Mouse (Mus musculus) splenic B cell, adult 2 months (primary cell): ENCODE data around the gene Cd300a.

Experiments used
- DNase-seq: peaks from one replicate; pipeline ENCODE4 v3.0.0-alpha.2; 2011; ENCODE audit warnings: low read depth, low spot score
- H3K27me3 ChIP-seq: 2 replicates; pipeline ENCODE4 v1.6.1; 2012; ENCODE audit warnings: mild to moderate bottlenecking, low read length, moderate library complexity, mixed read lengths; ENCODE audit not compliant: control insufficient read depth, poor library complexity, insufficient read depth, severe bottlenecking
- H3K36me3 ChIP-seq: 2 replicates; pipeline ENCODE4 v1.6.1; 2012; ENCODE audit warnings: mild to moderate bottlenecking, low read length, moderate library complexity, mixed read lengths; ENCODE audit not compliant: control insufficient read depth, poor library complexity, insufficient read depth, severe bottlenecking

Gene Cd300a

GRCm38 (mm10) chr11:114856125-114856524 lies 33.7 kb upstream of the Cd300a start:
- Histone ChIP-seq H3K36me3 (no peaks in the 10 kb centered on the region), H3K27me3 (no peaks in the 10 kb centered on the region)
- DNase-seq, result no peak

DNA sequence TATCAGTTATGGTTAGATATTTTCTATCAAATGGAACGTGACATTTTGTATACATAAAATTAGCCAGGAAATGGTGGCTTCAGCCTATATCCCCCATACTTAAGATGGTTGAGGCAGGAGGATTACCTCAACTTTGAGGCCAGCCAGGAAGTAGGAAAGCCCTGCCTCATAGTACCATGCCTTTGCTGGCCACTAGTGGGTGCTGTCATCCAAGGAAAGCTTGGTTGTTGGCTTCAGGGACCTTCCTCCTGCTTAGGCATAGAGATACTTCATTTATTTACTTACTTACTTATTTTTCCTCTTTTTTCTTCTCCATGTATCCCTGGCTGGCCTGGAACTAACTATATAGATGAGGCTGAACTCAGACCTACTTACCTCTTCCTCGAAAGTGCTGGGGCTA lies 31.2 kb upstream of the Cd300a start:
- DNase-seq, result peak; percentile 60
- Histone ChIP-seq H3K36me3 (no peaks in the 10 kb centered on the region), H3K27me3 (no peaks in the 10 kb centered on the region)

GRCm38 (mm10) chr11:114861057-114861456 lies 28.8 kb upstream of the Cd300a start:
- no peaks in the 10 kb centered on the region for H3K27me3 ChIP-seq
- no peak for DNase-seq
- H3K36me3 ChIP-seq, result no peaks in the 10 kb centered on the region

DNA sequence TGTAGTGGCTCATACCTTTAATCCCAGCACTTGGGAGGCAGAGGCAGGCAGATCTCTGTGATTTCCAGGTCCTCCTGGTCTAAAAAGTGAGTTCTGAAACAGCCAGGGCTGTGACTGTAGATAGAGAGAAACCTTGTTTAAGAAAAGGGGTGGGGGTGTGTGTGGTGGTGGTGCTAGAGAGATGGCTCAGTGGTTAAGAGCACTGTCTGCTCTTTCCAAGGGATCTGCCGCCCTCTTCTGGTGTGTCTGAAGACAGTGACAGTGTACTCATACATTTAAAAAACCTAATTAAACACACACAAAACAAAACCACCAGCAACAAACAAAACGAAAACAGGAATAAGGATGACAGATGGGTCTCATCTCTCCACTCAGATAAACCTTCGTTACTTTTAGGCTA lies 27.2 kb upstream of the Cd300a start:
- H3K27me3 ChIP-seq, result no peaks in the 10 kb centered on the region
- no peak for DNase-seq

DNA sequence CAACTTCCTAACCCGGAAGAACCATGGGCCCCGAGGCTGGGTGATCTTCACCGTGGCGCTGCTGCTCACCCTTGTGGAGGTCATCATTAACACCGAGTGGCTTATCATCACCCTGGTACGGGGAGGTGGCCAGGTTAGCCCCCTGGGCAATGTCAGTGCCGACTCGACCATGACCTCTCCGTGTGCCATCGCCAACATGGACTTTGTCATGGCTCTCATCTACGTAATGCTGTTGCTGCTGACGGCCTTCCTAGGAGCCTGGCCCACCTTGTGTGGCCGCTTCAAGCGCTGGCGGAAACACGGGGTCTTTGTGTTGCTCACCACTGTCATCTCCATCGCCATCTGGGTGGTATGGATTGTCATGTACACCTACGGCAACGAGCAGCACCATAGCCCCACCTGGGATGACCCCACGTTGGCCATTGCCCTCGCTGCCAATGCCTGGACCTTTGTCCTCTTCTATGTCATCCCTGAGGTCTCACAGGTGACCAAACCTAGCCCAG lies 25.9 kb upstream of the Cd300a start:
- DNase-seq, result no peak
- no peaks in the 10 kb centered on the region for H3K36me3 ChIP-seq
- no peaks in the 10 kb centered on the region for H3K27me3 ChIP-seq

More for the DNA sequence above, 27.2 kb upstream of the Cd300a start:
- no peaks in the 10 kb centered on the region for H3K36me3 ChIP-seq

DNA sequence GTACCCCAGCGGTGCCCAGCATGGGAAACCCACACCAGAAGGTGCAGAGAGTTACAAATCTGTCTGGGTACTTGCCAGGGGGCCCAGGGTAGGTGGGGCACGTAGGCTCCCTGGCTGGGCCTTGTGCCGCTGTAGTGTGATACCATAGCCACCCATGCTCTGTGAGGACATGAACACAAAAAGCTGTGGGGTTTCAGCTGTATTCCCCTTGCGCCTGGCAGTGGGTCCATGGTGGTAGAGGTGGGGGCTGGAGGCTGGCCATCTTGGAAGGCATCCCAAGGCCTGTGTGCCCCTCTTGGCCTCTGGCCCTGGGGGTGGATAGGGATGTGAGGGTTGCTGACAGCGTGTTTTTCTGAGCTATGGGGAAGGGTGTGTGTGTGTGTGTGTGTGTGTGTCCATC lies 23.8 kb upstream of the Cd300a start:
- no peaks in the 10 kb centered on the region for H3K36me3 ChIP-seq
- DNase-seq, result no peak

GRCm38 (mm10) chr11:114866486-114867360 lies 23.1 kb upstream of the Cd300a start:
- H3K27me3 ChIP-seq, result no peaks in the 10 kb centered on the region
- H3K36me3 ChIP-seq, result no peaks in the 10 kb centered on the region
- no peak for DNase-seq

More for the DNA sequence above, 23.8 kb upstream of the Cd300a start:
- H3K27me3 ChIP-seq, result no peaks in the 10 kb centered on the region

DNA sequence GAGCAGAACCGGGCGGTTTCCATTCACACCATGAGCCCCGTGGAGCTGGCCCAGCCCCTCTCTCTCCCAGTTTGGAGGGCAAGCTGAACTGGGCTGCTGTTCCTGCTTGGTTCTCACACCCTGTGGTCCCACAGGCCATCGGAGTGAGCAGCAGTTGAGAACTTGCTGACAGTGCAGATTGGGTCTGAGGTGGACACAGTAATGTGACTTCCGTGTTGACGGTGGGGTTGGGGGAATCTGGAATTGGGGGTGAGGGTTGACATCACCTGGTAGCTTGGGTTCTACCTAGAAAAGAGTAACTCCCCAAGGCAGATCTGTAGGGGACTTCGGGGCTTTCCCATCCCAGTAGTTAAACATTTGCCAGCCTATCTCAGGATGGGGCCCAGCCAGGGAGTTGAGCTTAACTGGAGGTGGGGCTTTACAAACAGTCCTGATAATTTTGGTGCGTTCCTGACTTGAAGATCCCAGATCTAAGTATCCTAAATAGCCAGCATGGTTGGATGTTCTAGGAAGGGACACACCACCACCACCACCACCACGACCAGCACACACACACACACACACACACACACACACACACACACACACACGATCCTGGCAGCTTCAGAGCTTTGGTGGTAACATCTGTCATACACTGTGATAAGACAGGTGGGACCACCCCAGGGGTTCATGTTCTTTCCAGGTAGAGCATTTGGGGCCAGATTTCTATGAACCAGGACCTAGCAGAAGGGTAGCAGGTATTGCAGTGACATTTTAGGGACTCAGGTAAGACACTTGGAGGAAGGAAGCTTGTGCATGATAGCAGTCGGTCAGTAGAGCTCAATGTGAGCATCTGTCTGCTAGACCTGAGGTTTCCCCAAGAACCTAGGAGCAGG lies 22.2 kb upstream of the Cd300a start:
- no peak for DNase-seq
- Histone ChIP-seq H3K36me3 (no peaks in the 10 kb centered on the region), H3K27me3 (no peaks in the 10 kb centered on the region)

DNA sequence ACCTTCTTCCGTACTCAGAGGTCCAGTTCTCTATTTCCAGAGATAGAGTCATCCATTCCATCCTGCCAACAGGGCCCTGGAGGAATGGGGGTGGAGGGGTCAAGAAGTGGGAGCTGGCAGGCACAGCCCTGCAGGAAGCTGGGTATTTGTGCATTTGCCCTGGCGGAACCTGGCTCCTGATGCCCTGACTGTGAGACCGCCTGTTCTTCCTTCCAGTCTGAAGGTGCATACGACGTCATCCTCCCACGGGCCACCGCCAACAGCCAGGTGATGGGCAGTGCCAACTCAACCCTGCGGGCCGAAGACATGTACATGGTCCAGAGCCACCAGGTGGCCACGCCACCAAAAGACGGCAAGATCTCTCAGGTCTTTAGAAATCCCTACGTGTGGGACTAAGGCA lies 21.6 kb upstream of the Cd300a start:
- H3K36me3 ChIP-seq, result no peaks in the 10 kb centered on the region
- no peak for DNase-seq

DNA sequence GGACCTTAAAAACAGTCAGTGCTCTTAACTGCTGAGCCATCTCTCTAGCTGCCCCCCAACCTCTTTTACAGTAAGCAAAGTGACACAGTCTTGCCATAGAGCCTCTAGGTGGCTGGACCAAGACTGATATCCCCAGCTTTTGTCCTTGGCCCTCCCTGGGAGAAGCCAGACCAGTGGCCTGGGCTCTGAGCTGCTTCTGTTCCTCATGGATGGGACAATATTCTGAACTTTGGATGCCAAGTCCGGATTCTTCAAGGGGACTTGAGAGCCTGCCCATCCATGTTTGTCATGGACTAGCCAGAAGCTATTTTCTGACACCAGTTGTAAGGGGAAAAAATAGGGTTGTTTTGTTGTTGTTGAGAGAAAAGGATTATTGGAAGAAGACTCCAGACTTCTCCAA lies 20.1 kb upstream of the Cd300a start:
- Histone ChIP-seq H3K36me3 (no peaks in the 10 kb centered on the region), H3K27me3 (no peaks in the 10 kb centered on the region)
- no peak for DNase-seq

More for the DNA sequence above, 21.6 kb upstream of the Cd300a start:
- no peaks in the 10 kb centered on the region for H3K27me3 ChIP-seq

DNA sequence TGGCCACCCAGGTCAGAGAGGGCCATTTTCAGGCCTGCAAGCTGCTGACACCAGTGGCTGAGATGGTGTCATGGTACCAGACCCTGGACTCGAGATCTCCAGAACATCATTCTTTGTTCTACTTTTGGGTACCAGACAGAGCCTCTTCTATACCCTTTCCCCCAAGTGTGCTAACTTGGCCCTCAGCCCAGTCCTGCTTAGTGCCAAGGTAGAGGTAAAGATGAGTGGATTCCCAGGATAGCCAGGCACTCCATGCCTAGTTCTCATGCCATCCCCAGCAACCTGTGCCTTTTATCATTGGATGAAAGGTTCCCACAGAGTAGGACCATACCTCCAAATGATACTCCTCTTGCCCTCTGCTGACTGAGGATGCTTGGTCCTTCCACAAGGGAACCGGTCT lies 18.3 kb upstream of the Cd300a start:
- Histone ChIP-seq H3K27me3 (no peaks in the 10 kb centered on the region), H3K36me3 (no peaks in the 10 kb centered on the region)
- no peak for DNase-seq

- H3K36me3 ChIP-seq, result no peaks in the 10 kb centered on the region
- DNase-seq, result no peak
These were observed 16.6 kb upstream of the Cd300a start for GRCm38 (mm10) chr11:114873022-114873817.

DNA sequence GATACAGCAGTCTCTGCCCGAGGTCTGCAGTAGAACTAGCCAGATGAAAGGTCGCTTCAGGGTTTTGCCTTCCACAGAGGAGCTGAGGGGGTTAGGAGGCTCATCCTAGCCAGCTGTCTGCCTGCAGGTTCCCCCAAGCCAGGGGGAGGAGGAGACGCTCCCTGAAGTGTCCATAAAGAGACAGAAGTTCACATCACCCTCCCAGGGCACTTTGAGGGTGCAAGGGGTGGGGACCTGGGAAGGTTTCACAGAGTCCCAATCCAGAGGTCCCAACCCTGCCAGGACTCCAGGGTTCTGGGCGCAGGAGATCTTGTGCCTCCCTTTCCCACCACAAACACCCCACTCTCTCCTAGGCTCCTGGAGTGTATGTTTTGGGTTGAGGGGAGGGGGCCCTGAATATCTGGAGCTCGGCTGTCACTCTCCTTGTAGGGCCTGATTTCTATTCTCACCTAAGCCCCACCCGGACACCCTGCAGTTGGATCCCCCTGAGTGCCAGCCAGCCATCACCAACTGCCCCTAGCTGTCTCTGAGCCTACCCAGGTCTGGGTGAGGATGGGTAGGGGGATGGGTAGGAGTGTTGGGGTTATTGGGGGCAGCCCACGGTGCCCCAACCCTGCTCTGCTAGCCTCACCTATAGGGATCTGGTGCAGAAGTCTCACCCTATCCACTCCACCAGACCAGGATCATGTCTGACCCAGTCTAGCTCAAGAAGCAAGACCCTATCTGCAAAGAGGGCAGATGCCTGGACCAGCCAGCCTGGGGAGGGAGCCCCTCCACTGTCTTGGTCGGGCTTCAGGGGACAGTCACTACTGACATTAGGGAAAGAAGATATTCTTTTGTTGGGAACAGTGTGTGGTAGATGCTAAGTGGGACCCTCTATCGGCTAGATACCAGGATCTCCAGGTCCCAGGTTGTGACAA lies 15.4 kb upstream of the Cd300a start:
- Histone ChIP-seq H3K36me3 (no peaks in the 10 kb centered on the region), H3K27me3 (no peaks in the 10 kb centered on the region)
- DNase-seq, result no peak

More at GRCm38 (mm10) chr11:114873022-114873817, 16.6 kb upstream of the Cd300a start:
- no peaks in the 10 kb centered on the region for H3K27me3 ChIP-seq
